Mouse (Mus musculus): ENCODE measurements at regions not wholly inside any gene's neighbourhood (a gene's known extent, or its start where the extent isn't known, plus 50 kb on each side); places are given as distances from the start of the nearest gene placed in this dataset.

DNA sequence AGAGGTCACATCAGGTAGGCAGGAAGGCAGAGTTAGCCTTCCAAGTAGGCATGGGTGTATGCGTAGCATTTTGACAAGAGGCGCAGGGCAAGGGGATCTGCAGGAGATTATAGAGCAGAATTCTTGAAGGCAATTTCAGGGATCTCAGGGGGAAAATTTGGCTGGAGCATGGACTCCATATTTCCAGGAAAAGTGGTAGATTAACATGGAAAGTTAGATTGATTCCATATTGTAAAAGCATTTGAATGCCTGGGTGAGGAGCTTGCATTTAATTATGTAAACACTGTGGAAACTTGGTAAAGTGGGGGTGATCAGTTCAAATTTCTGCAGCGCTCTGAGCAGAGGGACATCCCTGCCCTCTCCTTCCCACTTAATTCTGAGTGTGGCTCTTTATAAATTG lies 146.7 kb downstream of the Pax3 start:
- DNase-seq (ENCODE audit: low read depth, low spot score), result no peak

DNA sequence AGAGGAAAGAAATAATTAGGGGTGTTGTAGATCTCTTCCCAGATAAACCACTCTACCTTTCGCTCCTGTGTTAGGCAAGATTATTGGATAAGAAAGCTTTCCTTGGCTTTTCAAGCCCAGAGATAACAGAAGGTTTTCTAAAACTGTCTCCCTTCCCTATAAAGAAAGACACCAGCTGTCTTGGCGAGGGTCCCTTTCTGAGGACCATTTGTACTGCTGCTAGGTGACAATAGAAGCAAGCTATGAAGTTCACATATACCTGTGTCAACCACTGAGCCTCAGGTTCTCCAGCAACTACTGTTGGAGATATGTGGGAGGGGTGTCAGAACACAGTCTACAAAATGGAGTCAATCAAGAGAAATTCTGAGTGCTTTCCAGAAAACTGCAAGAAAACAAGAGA lies 164.6 kb downstream of the Pax3 start:
- DNase-seq (ENCODE audit: low read depth, low spot score), result no peak

DNA sequence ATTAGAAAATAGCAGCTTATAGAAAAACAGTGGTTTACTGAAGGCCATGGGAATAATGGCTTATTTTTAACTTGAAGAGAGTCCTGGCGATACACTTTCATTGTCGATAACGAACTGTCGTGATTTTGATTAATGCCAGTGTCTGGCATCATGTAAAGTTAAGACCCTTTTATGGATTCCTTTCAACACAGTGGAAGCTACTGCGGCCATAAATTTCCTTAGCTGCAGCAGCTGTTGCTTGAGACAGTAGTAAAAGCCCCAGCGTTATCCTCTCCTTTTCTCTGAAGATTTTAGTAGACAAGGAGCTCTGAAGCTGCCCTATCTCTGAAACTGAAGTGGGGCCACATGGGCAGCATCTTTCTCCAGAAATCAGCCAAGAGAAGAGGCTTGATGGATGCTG lies 175.2 kb downstream of the Pax3 start:
- no peak for DNase-seq (ENCODE audit: low read depth, low spot score)

DNA sequence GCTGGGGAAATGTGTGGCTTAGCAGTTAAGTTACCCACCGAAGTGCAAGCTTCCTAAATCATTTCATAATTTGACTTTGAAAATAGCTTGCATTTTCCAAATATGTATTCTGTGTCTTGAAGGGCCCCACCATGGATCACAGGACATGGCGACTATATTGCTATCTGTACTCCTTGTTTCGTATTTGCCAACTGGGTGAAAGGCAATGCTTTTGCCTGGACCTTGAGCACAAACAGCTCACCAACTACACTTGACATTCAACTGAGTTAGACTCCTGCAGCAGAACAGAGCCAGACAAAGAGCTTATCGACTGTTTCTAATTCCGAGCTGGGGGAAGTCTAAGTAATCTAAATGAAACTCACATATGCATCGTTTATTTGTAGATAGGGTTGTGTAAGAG lies 175.9 kb downstream of the Pax3 start:
- DNase-seq (ENCODE audit: low read depth, low spot score), result no peak

DNA sequence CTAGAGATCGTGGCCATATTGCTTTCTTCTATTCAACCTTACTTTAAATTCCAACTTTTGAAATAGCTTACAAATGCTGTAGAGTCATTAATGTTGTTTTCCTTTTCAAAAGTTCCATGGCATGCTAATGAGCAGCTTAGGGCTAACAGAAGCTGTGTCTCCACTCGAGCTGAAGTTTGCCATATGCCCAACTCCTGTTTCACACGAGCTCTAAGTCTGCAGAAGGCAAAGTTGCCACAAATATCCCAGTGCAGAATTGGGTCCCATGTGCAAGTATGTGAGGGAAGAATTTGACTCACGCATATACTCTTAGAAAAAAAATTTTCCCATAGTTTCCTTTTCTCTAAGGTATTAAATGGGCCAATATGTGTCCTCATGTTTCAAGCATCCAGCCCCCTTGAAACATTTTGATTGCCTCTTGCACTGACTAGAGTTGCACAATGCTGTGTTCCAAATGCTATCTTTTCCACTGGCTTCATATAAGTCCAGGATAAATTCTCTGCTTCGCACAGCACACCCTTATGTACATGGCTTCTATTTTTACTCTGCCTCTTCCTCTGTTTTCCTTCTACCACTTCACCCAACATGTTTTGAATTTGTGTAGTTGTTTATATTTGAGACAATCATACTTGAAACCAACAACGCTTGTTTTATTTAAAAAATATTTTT lies 178.9 kb downstream of the Pax3 start:
- no peak for DNase-seq (ENCODE audit: low read depth, low spot score)

DNA sequence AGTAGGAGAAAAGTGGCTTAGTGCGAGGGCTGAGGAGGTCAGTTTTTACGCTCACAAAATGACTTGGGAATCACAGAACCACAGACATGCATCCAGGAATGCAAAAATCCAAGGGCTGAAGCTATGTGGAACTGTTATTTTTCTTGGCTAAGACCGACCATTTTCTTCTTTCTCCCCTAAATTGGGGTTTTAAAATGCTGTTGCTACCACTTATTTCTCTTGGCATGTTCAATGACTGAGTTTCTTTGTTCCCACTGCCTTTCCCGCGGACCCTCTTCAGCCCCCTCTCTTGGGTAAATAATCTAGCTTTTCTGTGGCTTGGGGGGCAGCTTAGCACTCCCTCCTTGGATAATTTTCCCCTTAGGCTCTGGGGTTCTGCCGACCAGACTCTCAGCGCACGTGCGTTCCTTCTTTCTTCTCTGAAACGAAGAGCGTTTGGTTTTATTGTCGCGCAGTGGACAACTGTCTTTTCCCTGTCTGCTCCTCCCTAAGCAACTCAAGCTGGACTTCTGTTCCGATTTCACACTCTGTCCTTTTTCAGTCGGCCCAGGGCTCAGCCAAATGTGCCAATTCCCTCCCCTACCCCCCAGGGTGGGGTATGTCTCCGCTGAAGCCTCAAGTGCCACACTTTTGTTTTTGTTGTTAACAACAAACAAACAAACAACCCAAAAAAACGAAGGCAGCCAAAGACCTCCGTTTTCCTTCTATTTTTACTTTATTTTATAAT lies 180.2 kb downstream of the Pax3 start:
- no peak for DNase-seq (ENCODE audit: low read depth, low spot score)

DNA sequence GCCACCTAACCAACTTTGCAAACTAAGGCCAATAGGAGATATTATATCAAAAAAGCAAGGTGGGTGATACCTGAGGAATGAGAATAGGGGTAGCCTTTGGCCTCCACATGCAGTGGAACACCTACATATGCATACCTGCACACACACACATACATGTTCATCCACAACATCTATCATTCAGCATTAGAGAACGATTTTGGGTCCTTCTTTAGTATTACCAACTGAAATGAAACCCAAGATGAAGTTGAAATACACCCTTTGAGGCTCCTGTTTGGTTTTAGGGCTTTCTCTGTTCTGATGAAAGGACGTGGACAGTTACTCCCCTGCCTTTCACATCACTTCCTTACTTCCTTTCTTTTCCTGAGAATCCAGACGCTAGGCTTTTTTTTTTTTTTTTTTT lies 180.9 kb downstream of the Pax3 start:
- no peak for DNase-seq (ENCODE audit: low read depth, low spot score)

DNA sequence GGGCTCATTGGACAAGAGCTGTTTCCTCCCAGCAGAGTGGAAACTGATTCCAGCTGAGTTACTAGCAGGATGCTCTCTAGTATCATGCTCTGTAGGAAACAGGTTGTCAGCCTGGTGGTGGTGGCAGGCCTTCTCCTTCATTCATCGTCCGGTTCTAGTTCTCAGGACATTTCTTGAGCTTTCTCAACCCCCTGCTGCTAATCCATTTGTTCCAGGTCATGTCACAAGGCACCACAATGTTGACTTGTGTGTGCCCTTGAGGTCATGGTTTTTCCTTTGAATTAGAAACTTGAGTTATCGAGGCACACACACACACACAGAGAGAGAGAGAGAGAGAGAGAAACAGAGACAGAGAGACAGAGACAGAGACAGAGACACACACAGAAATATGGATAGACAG lies 183.5 kb downstream of the Pax3 start:
- no peak for DNase-seq (ENCODE audit: low read depth, low spot score)

DNA sequence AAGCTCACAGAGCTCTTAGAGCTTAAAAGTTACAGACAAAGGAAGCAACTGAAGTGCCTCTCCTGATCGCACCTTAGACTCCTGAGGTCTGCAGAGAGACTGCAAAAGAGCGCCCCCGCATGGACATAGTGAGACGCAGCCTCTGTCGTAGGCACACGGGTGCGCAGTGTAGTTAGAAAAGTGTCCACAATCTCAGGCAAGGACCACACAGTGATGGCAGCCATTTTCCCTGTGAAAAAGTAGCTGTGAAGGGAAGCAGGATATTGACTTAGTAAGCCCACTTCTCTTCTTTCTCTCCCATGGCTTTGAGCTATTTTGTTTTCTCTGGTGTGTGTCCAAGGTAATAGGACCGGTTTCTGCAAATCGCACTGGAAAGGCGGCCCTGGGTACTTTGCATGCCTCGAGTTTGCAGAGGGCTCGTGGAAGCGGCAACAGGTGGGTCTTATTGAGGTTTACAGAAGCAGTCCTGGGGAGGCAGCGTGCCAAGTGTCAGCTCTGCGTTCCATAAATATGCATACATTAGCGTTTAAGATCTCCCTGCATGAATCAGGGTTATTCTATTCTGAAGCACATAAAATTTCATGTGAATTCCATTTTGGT lies 188.0 kb downstream of the Pax3 start:
- DNase-seq (ENCODE audit: low read depth, low spot score), result no peak

DNA sequence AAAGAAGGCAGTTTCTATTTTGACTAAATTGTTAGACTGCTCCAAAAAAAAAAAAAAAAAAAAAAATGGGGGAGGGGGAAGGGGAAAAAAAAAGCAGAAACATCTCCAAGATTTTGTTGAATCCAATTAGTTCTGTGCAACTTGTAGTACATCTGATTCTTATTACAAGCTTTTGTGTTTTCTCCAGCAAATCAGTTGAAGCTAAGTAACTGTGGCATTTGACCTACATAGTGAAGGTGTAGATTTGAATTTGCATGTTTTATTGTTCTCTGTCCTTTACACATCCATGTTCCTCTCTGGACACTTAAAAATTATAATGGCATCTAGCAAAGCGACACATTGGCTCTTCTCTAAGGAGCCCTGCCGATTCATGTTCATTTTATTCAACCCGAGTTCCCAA lies 192.6 kb downstream of the Pax3 start:
- DNase-seq (ENCODE audit: low read depth, low spot score), result no peak

DNA sequence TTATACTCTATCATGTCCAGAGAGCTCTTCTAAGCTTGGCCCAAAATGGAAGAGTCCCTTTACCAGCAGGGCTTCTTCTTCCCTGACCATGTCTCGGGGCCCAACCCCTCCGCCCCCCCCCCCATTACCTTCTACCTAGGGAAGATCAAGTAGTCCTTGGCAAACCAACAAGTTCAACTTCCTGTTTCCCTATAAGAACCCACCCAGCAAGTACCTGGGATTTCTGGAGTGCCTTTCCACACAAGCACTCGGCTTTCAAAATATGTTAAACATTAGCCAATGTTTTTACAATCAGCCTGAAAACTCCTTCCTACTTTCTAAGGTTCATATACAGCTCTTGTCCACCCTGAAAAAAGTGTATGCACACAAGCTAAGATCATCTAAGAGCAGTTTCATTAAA lies 198.2 kb downstream of the Pax3 start:
- DNase-seq (ENCODE audit: low read depth, low spot score), result no peak

DNA sequence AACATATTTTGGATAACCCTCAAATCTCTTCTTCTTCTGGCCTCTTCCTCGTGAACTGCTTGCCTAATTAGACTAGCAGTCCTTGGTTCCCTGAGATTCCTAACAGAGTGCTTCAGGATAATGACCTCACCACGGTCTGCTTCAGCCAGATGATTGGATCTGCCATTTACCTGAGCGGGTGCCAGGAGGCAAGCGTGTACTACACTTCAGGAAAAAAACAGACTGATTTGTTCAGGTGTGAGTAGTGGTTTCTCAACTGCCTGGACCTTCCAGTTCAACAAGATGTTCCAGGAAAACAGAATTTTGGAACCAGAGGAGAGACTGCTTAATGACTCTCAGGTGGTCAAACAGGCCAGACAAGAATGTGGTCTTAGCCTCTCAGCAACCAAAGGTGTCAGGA lies 215.4 kb downstream of the Pax3 start:
- DNase-seq (ENCODE audit: low read depth, low spot score), result no peak

DNA sequence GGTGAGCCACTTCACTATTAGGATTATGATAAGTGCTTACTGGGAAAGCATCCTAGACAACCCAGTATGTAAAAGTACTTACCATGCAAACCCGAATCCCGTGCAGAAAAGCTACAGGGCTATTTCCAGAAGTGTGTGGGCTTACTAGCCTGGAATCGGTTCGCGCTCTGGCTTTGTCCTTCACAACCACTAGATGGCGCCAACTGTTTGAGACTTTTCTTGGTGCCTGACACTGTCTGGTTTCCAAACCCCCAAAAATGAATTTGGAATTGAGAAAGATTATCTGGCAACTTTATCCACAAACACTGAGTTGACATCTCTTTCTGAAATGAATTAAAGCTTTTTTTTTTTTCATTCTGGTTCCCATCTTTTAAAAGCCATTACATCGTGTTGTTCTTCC lies 218.2 kb downstream of the Pax3 start:
- peak; percentile 2 for DNase-seq (ENCODE audit: low read depth, low spot score)

DNA sequence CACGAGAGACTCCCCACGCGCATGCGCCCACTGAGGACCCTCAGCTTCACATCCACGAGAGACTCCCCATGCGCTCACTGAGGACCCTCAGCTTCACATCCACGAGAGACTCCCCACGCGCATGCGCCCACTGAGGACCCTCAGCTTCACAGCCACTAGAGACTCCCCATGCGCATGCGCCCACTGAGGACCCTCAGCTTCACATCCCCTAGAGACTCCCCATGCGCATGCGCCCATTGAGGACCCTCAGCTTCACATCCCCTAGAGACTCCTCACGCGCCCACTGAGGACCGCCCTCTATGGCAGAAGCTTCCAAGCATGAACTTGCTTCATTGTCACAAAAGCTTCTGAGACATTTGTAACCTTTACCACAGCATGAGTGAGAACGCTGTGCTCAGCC lies 221.0 kb downstream of the Pax3 start:
- DNase-seq (ENCODE audit: low read depth, low spot score), result no peak

DNA sequence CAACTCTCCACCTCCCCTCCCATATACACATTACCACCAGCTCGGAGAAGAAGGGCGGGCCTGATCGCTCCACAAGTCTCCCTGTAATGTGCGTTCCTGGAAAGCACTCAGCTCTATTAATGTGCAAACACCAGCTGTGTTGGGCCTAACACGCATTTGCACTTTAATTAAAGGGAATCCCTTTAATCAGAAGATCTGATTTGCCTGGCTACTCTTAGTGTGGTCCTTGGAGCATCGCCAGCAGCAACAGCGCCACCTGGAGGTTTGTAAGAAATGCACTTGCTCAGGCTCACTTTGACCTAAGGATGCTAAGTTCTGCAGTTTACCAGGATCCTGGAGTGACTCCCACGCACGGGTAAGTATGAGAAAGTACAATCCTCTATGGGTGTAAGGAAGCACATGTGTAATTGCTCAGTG lies 224.6 kb downstream of the Pax3 start:
- no peak for DNase-seq (ENCODE audit: low read depth, low spot score)

DNA sequence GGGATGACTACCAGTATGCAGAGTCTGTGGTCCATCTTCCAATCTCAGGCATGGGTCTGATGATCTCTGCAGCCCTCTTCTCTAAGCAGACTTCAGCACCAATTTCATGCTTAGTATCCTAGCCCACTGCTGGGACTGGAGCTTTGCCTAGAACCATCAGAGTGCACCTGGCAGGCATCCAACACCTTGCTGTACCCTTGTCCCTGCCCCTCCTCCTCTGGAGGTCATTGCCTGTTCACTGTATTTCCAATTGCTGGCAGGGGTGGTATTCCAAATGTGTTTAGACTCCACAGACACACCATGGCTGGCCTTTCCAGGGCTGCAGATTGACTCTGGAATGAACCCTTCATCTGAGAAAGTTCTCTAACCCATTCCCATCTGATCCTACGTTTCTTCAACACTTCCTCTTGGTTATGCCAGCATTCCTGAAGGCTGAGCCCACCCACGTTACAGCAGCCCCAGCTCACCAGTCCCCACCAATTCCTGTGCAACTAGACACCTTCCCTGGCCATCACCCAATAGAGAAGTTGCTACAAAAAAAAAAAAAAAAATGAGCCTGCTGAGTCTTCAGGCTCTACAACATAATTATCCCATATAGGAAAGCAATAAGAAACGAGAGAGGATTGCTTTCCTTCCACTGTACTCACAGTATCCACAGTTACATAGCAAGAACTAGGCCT lies 232.1 kb downstream of the Pax3 start:
- DNase-seq (ENCODE audit: low read depth, low spot score), result no peak

DNA sequence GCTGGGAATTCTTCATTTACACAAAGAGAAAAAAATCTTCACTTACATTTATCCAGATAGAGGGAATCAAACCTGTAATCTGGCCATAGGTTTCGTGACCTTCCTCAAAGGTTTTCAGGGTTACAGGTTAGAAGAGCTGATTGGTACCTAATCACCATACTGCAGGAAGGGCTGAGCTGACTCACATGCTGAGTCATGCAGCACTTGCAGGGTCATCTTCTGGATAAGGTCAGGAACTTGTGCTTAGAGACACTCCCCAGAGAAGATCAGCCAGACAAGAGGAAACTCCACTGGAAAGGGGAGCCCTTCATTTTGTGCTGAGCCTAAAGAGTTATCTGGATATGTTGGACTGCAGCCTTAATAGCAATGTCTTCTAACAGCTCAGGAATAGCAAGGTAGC lies 237.6 kb downstream of the Pax3 start:
- DNase-seq (ENCODE audit: low read depth, low spot score), result no peak

DNA sequence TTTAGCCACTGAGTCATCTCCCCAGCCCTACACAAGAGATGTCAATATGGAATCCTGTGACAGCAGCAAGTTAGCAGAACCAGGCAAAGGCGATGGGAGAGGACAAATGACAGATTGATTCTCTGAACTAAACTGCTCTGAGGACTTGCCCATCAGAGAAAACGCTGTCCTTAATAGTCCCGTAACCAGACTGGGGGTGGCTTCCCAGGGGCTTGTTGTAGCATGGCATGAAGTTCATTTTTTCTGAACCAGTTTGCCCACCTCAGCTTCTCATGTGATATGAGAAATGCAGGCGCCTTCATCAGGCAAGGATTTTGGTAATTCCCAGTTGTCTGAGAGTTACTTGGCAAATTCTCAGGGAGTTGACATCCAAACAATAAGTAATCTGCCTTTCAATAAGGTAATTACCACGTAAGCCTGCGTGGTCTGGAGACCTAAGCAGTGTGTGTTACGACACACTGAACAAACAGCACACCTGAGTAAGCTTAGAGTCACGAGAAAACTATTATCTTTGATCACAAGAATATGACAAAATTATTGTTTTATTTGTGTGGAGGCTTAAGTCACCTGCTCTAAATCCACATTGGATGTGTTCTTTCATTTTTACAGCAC lies 239.7 kb downstream of the Pax3 start:
- no peak for DNase-seq (ENCODE audit: low read depth, low spot score)

DNA sequence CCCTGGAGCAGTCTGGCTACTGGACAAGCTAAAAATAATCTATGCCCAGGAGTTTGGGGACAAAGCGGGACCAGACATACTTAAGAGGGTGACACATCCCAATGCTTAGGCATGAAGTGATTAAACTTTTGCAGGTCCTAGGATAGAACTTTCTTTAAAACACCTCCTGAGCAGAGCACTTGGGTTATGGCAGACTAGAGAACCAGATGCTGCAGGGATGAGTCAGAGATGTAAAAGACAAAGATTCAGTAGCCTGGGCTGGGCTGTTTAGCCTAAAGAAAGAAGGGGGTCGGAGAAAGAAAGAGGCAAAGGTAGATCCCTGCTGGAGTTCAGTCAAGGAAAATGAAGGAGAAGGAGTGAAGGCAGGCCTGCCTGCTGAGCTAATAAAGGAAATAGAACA lies 249.0 kb downstream of the Pax3 start:
- DNase-seq (ENCODE audit: low read depth, low spot score), result no peak

DNA sequence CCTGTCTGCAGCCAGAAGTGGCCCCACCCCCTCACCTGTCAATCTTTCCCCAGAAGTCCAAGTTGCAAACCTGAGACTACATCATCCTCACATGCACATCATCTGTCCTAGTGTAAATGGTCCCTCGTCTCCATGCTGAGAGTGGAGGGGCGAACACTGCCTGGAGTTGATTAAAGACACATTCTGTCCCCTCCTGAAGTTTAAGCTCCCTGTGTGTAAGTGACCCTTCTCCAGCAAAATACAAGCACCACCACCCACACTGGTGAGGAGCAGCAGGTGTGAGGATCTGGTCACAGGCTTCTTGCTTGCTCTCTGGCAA lies 252.6 kb downstream of the Pax3 start:
- DNase-seq (ENCODE audit: low read depth, low spot score), result no peak

DNA sequence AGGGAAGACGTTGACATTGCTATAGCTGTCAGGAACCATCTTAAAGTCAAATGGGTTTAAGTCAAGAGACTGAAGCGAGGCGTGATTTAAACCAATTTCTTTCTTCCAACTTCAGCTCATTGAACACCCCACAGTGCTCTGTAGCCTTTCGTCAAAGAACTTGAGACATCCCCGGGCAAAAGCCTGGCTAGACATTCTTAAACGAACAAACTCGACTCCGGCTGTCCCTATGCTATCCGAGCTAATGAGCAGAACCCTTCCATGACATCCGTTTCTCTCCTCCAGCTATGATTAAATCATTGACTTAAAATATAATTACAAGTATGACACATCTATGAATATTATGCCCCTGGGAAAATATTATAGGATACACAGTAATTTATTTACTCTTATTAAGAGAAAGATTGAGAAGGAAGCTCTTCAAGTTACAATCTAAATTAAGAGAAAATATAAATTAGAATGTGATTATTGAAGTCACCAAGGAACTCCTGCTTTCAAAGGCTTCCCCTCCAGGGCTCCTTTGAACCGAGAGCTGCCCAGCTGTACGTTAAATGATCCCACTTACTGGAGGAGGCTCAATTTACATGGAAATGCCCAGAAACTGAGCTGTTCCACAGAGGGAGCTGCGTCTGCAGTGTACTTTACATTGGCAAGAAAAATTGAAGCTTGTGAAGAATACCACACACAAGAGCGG lies 253.2 kb downstream of the Pax3 start:
- no peak for DNase-seq (ENCODE audit: low read depth, low spot score)

DNA sequence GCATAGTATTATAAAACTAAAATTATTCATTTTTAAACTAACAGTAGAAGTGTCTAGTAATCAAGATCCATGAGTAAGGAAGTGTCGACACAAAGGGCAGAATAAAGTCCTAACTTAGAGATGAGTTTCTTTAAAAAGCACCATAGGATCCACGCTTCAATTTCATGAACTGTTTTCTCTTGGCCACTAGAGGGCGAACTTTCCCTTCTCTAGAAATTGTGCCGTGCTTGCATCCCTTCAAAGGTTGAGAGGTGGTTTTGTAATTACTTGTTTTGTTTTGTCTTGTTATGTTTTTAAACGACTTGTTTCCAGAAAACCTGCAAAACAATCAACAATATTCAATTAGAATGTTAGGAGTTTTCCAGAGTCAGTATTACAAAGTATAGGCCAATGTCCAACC lies 253.8 kb downstream of the Pax3 start:
- no peak for DNase-seq (ENCODE audit: low read depth, low spot score)

Measured in c-Kit-negative CD71-positive TER-119-positive erythroid progenitor cells, embryonic 14.5 days (primary cell).